Mouse (Mus musculus): ENCODE results near the gene Tns1. TPM values are rescaled to one million over a fixed set of nuclear protein-coding genes. Genes with fewer than 3 reads are reported as not detected.
A peak's percentile ranks its signal among the peaks of the same experiment; 100 is the strongest.

The Tns1 gene
- polyA plus RNA-seq, 1 experiment from 2014 or later = 38.5 TPM

DNA sequence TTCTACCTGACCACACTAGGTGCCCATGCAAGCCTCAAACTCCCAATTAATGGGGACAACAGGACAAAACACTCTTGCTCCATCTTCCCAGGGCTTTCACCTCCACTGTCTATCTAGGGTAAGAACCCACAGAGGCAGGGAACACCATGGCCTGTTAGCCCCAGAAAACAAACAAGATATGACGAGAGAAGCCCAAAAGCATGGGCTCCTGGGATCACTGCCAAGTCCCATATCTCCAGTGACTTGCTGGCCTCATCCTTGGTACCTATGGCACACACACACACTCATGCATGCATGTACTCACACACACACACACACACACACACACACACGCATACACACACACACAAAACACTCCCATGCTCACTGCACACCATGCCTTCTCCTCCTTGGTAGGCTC lies 120.5 kb downstream of the Tns1 start:
- H3K4me3 ChIP-seq = no peak overlapping the region
- ATAC-seq (ENCODE audit: insufficient number of reproducible peaks, insufficient read depth, low FRiP score, low TSS enrichment, low read depth) = no peak
- WGBS = 78% methylated on average over 2 of the region's 2 CpGs
- H3K4me2 ChIP-seq = no peak overlapping the region
- peaks cover 58% of the 10 kb centered on the region for H3K4me1 ChIP-seq
- H3K9ac ChIP-seq = no peak overlapping the region
- 0 out of 2 replicates have a peak, but pooled peaks cover 10% of the 10 kb centered on the region for H3K36me3 ChIP-seq
- H3K9me3 ChIP-seq = no peaks in the 10 kb centered on the region
- no peaks in the 10 kb centered on the region for H3K27me3 ChIP-seq
- H3K27ac ChIP-seq = no peak overlapping the region

DNA sequence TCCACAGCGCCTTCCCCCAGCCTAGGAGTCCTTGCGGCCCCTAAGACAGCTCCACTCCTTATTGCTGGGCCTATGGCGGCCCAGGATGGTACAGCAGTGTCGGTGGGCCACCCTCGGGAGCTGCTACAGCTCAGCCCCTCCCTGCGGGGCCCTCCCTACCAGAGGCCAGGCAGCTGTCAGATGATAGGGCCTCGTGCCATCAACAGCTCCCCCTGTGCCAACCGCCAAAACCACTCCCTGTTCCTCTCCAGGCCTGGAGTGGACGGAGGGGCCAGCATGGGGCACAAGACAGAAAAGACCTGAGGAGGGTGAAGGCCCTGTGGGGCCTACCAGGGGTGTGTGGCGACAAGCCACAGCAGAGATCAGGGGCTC lies 122.8 kb downstream of the Tns1 start:
- WGBS = 49% methylated on average over 10 of the region's 10 CpGs
- Histone ChIP-seq H3K4me2 (no peak overlapping the region), H3K27ac (peak overlapping the region; percentile 39; the same call in 1 of the 2 replicates), H3K9ac (no peak overlapping the region), H3K36me3 (peaks cover 21% of the 10 kb centered on the region; the same call in 1 of the 2 replicates), H3K27me3 (no peaks in the 10 kb centered on the region), H3K4me1 (peaks cover 48% of the 10 kb centered on the region), H3K4me3 (no peak overlapping the region), H3K9me3 (no peaks in the 10 kb centered on the region)
- ATAC-seq (ENCODE audit: insufficient number of reproducible peaks, insufficient read depth, low FRiP score, low TSS enrichment, low read depth) = no peak

- no peak overlapping the region for H3K4me2 ChIP-seq
- no peak overlapping the region for H3K4me3 ChIP-seq
- WGBS = 52% methylated on average over 2 of the region's 2 CpGs
- H3K36me3 ChIP-seq = peaks cover 25% of the 10 kb centered on the region; the same call in 1 of the 2 replicates
- H3K9ac ChIP-seq = no peak overlapping the region
- H3K27ac ChIP-seq = peak overlapping the region; percentile 39; the same call in 1 of the 2 replicates
- H3K9me3 ChIP-seq = no peaks in the 10 kb centered on the region
- peaks cover 47% of the 10 kb centered on the region for H3K4me1 ChIP-seq
- ATAC-seq (ENCODE audit: insufficient number of reproducible peaks, insufficient read depth, low FRiP score, low TSS enrichment, low read depth) = no peak
- no peaks in the 10 kb centered on the region for H3K27me3 ChIP-seq
Observed at GRCm38 (mm10) chr1:74000810-74001448, 123.3 kb downstream of the Tns1 start.

- H3K27me3 ChIP-seq = no peaks in the 10 kb centered on the region
- no peak overlapping the region for H3K4me3 ChIP-seq
- H3K4me2 ChIP-seq = no peak overlapping the region
- no peaks in the 10 kb centered on the region for H3K9me3 ChIP-seq
- 9% methylated on average over 5 of the region's 5 CpGs for WGBS
- H3K36me3 ChIP-seq = peaks cover 32% of the 10 kb centered on the region
- H3K9ac ChIP-seq = 0 out of 2 replicates have a peak overlapping the region, but pooled peaks have one; percentile 52
- peaks cover 50% of the 10 kb centered on the region for H3K4me1 ChIP-seq
- H3K27ac ChIP-seq = peak overlapping the region; percentile 79
- no peak; the same call in 1 of the 2 replicates for ATAC-seq (ENCODE audit: insufficient number of reproducible peaks, insufficient read depth, low FRiP score, low TSS enrichment, low read depth)
Observed at GRCm38 (mm10) chr1:74000191-74000651, 124.0 kb downstream of the Tns1 start.

GRCm38 (mm10) chr1:73999533-73999932 lies 124.7 kb downstream of the Tns1 start:
- no peak overlapping the region for H3K4me2 ChIP-seq
- no peaks in the 10 kb centered on the region for H3K9me3 ChIP-seq
- H3K4me3 ChIP-seq = no peak overlapping the region
- 68% methylated on average over 5 of the region's 5 CpGs for WGBS
- peak overlapping the region; percentile 40; the same call in 1 of the 2 replicates for H3K9ac ChIP-seq
- H3K27ac ChIP-seq = peak overlapping the region; percentile 79
- H3K36me3 ChIP-seq = peaks cover 37% of the 10 kb centered on the region
- peaks cover 46% of the 10 kb centered on the region for H3K4me1 ChIP-seq
- no peak for ATAC-seq (ENCODE audit: insufficient number of reproducible peaks, insufficient read depth, low FRiP score, low TSS enrichment, low read depth)
- H3K27me3 ChIP-seq = no peaks in the 10 kb centered on the region

- Histone ChIP-seq H3K27me3 (no peaks in the 10 kb centered on the region), H3K9me3 (no peaks in the 10 kb centered on the region), H3K4me2 (no peak overlapping the region), H3K9ac (peak overlapping the region; percentile 40), H3K36me3 (peaks cover 40% of the 10 kb centered on the region), H3K27ac (peak overlapping the region; percentile 73), H3K4me1 (peaks cover 50% of the 10 kb centered on the region), H3K4me3 (no peak overlapping the region)
- WGBS = 62% methylated on average over 5 of the region's 5 CpGs
- ATAC-seq (ENCODE audit: insufficient number of reproducible peaks, insufficient read depth, low FRiP score, low TSS enrichment, low read depth) = no peak
Observed at GRCm38 (mm10) chr1:73998925-73999375, 125.3 kb downstream of the Tns1 start.

DNA sequence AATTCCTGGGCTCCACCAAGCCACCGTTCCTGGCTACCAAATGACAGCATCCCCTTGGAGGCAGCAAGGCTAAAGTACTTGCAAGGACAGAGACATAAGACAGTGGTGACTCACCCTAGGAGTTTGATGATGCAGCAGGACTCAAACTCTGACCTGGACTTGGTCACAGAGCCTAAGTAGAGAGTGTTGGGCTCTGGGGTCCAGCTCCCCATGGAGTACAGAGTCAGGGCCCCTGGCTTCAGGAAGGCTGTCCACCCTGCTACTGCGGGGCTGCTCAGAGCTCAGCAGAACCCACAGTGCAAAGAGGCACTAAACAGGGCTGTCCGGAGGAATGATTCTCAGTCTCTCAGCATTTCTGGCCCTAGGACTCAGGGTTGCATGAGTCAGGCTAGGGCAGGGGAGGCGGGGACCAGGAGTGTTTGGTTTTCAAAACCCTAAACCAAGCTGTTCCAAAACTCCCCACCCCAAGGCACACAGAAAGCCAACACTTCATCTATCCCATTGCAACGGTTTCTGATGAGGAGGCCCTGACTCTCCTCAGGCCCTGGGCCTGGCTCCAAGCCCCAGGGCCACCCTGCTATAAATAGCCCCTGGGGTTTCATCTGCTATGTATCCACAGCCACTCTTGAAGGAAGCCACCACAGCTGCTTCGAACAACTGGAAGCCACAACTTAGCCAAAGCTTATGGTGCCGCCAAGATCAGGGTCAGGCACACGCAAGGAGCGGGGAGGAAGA lies 126.0 kb downstream of the Tns1 start:
- Histone ChIP-seq H3K9me3 (no peaks in the 10 kb centered on the region), H3K4me2 (no peak overlapping the region), H3K36me3 (peaks cover 46% of the 10 kb centered on the region), H3K4me1 (peaks cover 50% of the 10 kb centered on the region), H3K27ac (peak overlapping the region; percentile 73), H3K9ac (peak overlapping the region; percentile 16), H3K27me3 (no peaks in the 10 kb centered on the region), H3K4me3 (no peak overlapping the region)
- WGBS = 50% methylated on average over 9 of the region's 9 CpGs
- no peak for ATAC-seq (ENCODE audit: insufficient number of reproducible peaks, insufficient read depth, low FRiP score, low TSS enrichment, low read depth)

- Histone ChIP-seq H3K4me1 (peaks cover 50% of the 10 kb centered on the region), H3K9me3 (no peaks in the 10 kb centered on the region), H3K27me3 (no peaks in the 10 kb centered on the region), H3K4me2 (no peak overlapping the region), H3K9ac (no peak overlapping the region), H3K4me3 (no peak overlapping the region), H3K36me3 (peaks cover 49% of the 10 kb centered on the region), H3K27ac (no peak overlapping the region)
- 91% methylated on average over 6 of the region's 6 CpGs for WGBS
- no peak for ATAC-seq (ENCODE audit: insufficient number of reproducible peaks, insufficient read depth, low FRiP score, low TSS enrichment, low read depth)
Observed at GRCm38 (mm10) chr1:73997341-73997740, 126.9 kb downstream of the Tns1 start.

GRCm38 (mm10) chr1:73996650-73997049 lies 127.6 kb downstream of the Tns1 start:
- no peak overlapping the region for H3K4me2 ChIP-seq
- H3K4me1 ChIP-seq = peaks cover 45% of the 10 kb centered on the region
- no peaks in the 10 kb centered on the region for H3K9me3 ChIP-seq
- 85% methylated on average over 3 of the region's 3 CpGs for whole genome bisulfite sequencing
- no peak overlapping the region for H3K27ac ChIP-seq
- H3K9ac ChIP-seq = no peak overlapping the region
- H3K27me3 ChIP-seq = no peaks in the 10 kb centered on the region
- H3K4me3 ChIP-seq = no peak overlapping the region
- ATAC-seq (ENCODE audit: insufficient number of reproducible peaks, insufficient read depth, low FRiP score, low TSS enrichment, low read depth) = no peak
- H3K36me3 ChIP-seq = peaks cover 56% of the 10 kb centered on the region

- Histone ChIP-seq H3K9ac (no peak overlapping the region), H3K4me3 (no peak overlapping the region), H3K4me2 (no peak overlapping the region), H3K27me3 (no peaks in the 10 kb centered on the region), H3K9me3 (no peaks in the 10 kb centered on the region), H3K4me1 (peaks cover 41% of the 10 kb centered on the region), H3K36me3 (peaks cover 57% of the 10 kb centered on the region), H3K27ac (no peak overlapping the region)
- 56% methylated on average over 2 of the region's 2 CpGs for WGBS
- ATAC-seq (ENCODE audit: insufficient number of reproducible peaks, insufficient read depth, low FRiP score, low TSS enrichment, low read depth) = no peak
Observed at GRCm38 (mm10) chr1:73996209-73996608, 128.0 kb downstream of the Tns1 start.

DNA sequence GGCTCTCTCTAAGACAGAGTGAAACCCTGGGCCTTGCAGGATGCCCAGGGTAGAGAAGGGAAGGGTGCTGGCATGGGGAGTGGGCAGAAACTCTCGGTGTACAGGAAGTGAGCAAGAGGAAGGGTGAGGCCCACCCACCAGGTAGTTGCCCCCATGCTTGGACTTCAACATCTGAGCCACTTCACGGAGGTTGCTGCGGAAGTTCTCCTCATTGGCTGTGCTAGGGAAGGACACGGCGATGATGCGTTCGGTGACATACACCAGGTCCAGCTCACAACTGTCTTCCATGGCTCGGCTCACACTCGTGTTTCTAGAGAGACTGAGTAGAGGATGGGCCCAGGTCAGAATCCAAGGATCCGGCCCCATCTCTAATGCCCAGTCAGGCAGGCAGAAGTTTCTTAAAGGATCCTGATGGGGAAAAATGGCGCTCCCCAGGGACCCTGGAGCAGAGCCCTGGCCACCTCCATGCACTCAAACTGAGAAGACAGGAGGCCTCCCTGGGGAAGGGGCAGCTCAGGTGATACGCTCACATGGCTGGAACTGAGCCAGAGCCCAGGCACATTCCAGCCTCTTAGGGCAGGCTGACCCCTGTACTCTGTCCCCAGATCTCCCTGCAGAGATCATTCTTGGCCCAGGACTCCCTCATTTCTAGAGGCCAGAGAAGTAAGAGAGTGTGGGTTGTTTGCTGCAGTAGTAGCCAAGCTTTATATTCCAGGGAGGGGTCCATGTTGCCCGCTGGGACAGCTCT lies 129.0 kb downstream of the Tns1 start:
- Histone ChIP-seq H3K4me3 (no peak overlapping the region), H3K27me3 (no peaks in the 10 kb centered on the region), H3K9me3 (no peaks in the 10 kb centered on the region), H3K27ac (no peak overlapping the region), H3K4me2 (no peak overlapping the region), H3K36me3 (peaks cover 67% of the 10 kb centered on the region), H3K9ac (no peak overlapping the region), H3K4me1 (peaks cover 32% of the 10 kb centered on the region)
- ATAC-seq (ENCODE audit: insufficient number of reproducible peaks, insufficient read depth, low FRiP score, low TSS enrichment, low read depth) = no peak
- 91% methylated on average over 13 of the region's 13 CpGs for WGBS
